Mouse (Mus musculus) retina, adult 2 months (tissue): ENCODE results near the gene Tspan32.

Experiments
- DNase-seq: peaks from one replicate; pipeline ENCODE4 v3.0.0-alpha.2; 2012; ENCODE audit warnings: low read depth, low spot score

Gene Tspan32

GRCm38 (mm10) chr7:143033581-143033980 is 28.7 kb downstream of the Tspan32 start:
- DNase-seq: no peak

- DNase-seq: no peak
Measured at GRCm38 (mm10) chr7:143034112-143034511, 29.3 kb downstream of the Tspan32 start.

- no peak for DNase-seq
Measured at GRCm38 (mm10) chr7:143034519-143035450, 29.9 kb downstream of the Tspan32 start.

- no peak for DNase-seq
Measured at GRCm38 (mm10) chr7:143036787-143037186, 31.9 kb downstream of the Tspan32 start.

GRCm38 (mm10) chr7:143037306-143037705 is 32.5 kb downstream of the Tspan32 start:
- DNase-seq: no peak

- no peak for DNase-seq
Measured at GRCm38 (mm10) chr7:143038174-143038931, 33.5 kb downstream of the Tspan32 start.

- no peak for DNase-seq
Measured at GRCm38 (mm10) chr7:143040561-143040960, 35.7 kb downstream of the Tspan32 start.

GRCm38 (mm10) chr7:143041138-143041822 is 36.4 kb downstream of the Tspan32 start:
- DNase-seq: no peak

GRCm38 (mm10) chr7:143042089-143042488 is 37.2 kb downstream of the Tspan32 start:
- no peak for DNase-seq

- DNase-seq: no peak
Measured at GRCm38 (mm10) chr7:143042897-143043300, 38.1 kb downstream of the Tspan32 start.

GRCm38 (mm10) chr7:143044049-143044825 is 39.4 kb downstream of the Tspan32 start:
- no peak for DNase-seq

- no peak for DNase-seq
Measured at GRCm38 (mm10) chr7:143044826-143045206, 40.0 kb downstream of the Tspan32 start.

GRCm38 (mm10) chr7:143046358-143046757 is 41.5 kb downstream of the Tspan32 start:
- no peak for DNase-seq

- DNase-seq: no peak
Measured at GRCm38 (mm10) chr7:143049331-143049730, 44.5 kb downstream of the Tspan32 start.

- DNase-seq: no peak
Measured at GRCm38 (mm10) chr7:143049841-143050816, 45.3 kb downstream of the Tspan32 start.

- no peak for DNase-seq
Measured at GRCm38 (mm10) chr7:143051316-143051715, 46.5 kb downstream of the Tspan32 start.

GRCm38 (mm10) chr7:143052626-143053007 is 47.8 kb downstream of the Tspan32 start, which contains the start of gene Cd81:
Gene Cd81 (plus strand): TSS chr7:143052739.
- DNase-seq: no peak

- DNase-seq: no peak
Measured at GRCm38 (mm10) chr7:143053008-143053899, 48.4 kb downstream of the Tspan32 start.
